Mouse (Mus musculus) cerebellum, adult 11-12 months (tissue): Measurements from ENCODE around the gene Plekhg6.

ENCODE experiments used
- DNase-seq: peaks from one replicate; pipeline ENCODE4 v3.0.0; 2022

The Plekhg6 gene

DNA sequence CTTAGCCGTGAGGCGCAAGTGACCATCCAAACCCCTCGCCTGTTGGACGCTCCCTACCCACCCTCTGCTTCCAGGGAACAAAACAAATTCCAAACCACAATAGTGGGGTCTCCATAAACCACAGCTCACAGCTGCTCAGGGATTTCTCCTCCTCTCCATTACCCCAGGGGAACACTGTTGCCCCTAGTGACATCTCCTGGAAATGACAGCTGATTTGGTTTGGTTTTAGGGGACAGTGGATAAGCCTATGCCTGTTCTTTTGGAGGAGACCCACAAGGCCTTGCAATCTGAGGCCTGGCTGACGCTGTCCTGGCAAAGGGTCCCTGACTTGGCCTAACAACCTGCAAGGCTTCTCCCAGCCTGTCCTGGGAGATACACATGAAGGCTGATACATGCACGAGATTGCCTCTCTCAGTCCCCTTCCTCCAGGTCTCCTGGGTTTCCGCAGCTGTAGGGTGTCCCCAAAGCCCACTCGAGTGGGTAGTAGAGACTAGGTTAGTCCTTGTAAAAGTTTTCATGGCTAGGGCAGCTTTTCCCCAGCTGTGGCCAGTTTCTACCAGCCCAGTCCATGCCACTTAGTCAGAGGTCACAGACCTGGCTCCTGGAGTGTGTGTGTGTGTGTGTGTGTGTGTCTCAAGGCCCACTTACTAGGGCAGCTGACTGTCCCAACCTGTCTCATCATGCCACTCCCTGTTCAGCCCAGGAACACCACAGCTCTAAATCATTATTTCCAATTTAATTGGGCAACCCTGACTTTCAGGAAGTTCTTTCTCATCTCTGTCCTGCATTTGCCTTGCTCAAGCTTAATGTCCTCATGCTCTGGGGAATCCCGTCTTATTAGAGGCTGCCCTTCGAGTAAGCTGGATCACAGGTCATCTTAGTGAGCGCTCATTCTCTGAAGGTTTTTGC lies 4.7 kb upstream of the Plekhg6 start:
- DNase-seq = no peak

DNA sequence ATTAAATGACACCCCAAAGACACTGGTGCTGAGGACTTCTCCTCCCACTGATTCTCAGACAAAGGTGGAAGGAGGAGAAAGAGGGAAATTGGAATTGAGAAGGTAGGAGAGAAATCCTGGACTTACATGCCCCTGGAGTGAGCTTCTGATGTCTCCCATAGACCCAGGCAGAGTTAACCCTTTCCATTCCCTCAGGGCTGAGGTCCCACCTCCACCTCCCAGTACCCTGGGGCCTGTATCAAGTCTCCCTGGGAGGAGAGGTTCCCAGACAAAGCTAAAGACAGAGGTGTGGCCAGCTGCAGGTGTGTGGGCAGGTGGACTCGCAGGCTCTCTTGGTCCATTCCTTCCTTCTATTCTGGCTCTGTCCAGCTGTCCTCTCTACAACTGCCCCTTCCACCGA lies 1.4 kb upstream of the Plekhg6 start:
- no peak for DNase-seq

- DNase-seq = no peak
These were observed 812 bp downstream of the Plekhg6 start for GRCm38 (mm10) chr6:125379781-125380180.

GRCm38 (mm10) chr6:125378621-125379020 lies 2.0 kb downstream of the Plekhg6 start:
- DNase-seq = no peak

DNA sequence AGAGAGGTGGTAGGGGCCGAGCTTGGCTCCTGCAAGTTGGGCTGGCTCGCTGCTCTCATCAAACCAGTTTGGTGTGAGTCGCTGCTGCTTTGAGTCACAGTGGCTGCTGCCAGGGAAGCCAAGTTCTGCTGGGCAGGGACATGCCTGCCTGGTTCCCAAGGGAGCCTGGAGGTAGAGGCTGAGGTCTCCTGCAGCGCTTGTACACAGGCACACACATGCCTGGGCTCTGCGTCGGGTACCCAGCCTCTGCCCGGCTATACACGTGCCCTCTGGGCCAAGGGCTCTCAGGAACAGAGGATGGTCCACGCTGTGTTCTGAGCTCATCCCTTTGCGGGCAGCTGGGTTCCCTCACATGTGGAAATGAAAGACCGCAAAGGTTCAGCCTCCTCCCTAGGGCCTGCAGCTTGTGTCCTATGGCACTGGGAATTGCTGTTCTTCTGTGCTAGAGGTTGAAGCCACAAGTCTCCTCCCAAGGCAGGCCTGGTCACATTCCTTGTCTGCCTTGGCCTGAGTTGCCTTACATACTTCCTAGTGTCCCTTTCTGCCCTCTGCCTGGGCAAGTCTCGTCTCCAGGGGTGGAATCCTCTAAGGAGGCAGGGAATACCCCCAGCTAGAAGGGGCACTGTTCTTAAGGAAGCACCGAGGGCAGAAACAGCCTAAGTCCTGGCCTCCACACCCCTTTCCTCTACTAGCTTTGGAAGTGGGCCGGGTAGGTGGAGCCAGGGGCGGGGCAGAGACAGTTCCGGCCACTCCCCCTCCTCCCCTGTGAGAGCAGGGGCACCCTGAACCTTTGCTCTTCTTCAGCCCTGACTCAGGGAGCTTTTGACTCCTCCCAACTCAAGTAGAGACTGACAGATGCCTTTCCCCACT lies 2.8 kb downstream of the Plekhg6 start:
- no peak for DNase-seq

DNA sequence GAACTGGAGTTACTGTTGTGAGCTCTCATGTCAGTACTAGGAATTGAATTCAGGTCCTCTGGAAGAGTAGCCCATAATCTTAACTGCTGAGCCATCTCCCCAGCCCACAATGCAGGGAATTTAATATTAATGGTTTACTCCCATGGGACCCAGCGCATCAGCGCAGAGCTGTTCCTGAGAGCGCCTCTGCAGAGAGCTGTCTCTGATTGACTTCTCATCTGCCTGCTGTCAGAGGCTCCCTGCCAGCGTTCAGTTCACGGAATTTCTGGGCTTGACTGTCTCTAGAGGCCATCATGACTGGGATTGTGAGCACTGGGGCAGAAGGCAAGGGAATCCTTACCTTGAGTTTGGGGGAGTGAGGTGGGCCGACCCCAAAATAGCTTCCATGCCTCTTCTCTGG lies 3.6 kb downstream of the Plekhg6 start:
- no peak for DNase-seq

DNA sequence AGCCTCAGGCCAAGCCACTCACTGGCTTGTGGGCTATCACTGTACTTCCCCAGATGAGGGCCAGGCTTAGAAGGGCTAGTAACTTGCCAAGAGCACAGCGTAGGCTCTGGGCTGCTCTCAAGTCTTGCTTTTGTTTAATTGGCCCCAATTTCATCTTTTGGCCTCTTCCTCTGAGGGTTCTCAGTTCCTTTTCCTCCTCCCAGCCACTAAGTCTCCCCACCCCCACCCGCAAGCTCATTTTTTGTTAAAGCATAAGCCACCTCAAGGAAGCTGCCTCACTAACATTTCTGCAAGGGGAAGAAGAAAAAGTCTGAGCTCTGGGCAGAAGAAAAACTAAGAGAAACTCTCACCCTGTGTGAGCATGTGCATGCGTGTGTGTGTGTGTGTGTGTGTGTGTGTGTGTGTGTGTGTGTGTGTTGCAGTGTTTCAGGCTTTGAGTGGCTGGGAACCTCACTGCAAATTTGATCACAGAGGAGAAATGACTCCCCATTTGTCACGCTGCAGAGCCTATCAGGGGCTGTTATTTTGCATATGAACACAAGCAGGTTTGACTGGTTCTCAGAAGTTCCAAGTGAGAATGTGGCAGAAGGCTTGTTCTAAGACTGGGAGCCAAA lies 12.7 kb downstream of the Plekhg6 start:
- no peak for DNase-seq

DNA sequence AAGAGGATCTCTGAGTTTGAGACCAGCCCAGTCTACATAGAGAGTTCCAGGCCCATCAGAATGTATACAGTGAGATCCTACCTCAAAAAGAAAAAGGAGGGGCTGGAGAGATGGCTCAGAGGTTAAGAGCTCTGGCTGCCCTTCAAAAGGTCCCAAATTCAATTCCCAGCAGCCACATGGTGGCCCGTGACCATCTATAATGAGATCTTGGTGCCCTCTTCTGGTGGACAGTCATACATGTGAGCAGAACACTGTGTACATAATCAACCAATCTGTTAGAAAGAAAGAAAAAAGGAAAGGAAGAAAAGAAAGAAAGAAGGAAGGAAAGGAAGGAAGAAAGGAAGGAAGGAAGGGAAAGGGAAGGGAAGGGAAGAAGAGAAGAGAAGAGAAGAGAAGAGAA lies 14.5 kb downstream of the Plekhg6 start:
- DNase-seq = no peak

DNA sequence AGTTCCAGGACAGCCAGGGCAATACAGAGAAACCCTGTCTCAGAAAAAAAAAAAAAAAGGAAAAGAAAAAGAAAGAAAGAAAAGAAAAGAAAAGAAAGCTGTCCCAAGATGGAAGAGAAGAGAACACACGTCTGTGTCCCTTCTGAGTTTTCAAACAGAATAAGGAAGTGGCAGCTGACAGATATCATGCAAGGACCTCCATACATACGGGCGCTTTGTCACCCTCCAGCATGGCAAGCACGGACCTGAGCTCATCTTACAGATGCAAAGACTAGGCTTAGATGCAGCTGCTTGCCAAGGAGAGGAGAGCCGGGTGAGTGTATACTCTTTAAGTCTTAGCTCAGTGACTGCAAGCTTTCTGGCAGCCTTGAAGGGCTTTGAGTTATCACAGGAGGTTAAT lies 15.1 kb downstream of the Plekhg6 start:
- no peak for DNase-seq

- DNase-seq = no peak
These were observed 16.1 kb downstream of the Plekhg6 start for GRCm38 (mm10) chr6:125364448-125364847.

DNA sequence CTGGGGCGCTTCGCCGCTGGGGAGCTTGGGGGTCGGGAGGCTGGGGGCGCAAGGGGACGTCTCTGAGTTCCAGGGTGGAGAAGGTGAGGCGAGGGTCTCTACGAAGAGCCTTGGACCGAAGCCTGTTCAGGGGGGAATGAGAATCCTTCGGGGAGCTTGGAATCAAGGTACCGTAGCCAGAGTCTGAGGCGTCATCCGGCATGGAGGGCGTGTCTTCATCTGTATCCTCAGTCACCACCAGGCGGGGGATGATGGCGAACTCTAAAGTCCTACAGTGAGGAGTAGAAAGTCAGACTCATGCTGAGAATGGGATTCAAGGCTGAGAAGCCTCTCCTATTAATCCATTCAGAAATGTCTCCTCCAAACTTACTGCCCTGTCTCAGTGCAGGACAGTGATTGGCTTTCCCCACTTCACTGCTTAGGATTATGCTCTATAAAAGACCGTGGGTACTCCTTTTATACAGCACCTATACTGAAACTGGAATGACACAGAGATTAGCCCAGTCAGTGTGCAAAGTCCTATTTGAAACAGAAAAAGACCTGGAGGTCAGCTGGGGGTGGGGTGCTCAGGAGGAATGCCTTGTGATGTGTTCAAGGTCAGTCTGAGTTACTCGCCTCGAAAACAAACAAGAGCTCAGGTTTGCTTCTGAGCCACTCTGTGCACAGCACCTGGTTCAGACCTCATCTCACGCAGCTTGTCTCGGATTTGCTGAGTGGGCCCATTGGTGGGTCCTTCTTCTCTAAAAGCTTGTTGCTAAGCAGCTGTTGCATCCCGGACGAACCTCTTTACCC lies 16.9 kb downstream of the Plekhg6 start:
- DNase-seq = no peak

- no peak for DNase-seq
These were observed 17.6 kb downstream of the Plekhg6 start for GRCm38 (mm10) chr6:125363021-125363420.

GRCm38 (mm10) chr6:125361467-125362291 lies 18.9 kb downstream of the Plekhg6 start:
- DNase-seq = no peak

- no peak for DNase-seq
These were observed 19.7 kb downstream of the Plekhg6 start for GRCm38 (mm10) chr6:125360846-125361245.

DNA sequence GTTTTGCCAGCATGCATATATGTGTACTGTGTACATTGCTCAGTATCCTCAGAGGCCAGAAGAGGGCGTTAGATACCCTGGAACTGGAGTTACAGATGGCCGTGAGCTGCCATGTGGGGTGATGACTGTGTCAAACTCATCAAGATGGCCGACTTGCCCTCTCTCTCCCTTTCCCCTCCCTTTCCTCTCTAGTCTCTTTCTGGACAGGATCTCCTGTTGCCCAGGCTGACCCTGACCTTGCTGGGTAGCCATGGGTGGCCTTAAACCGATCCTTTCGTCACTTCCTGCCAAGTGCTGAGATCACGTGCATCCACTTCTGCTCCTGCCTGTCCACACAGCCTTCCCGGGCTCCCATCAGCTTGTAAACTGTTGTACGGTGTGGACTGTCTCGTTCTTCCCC lies 20.6 kb downstream of the Plekhg6 start:
- DNase-seq = no peak

- no peak for DNase-seq
These were observed 23.3 kb downstream of the Plekhg6 start for GRCm38 (mm10) chr6:125357334-125357733.

DNA sequence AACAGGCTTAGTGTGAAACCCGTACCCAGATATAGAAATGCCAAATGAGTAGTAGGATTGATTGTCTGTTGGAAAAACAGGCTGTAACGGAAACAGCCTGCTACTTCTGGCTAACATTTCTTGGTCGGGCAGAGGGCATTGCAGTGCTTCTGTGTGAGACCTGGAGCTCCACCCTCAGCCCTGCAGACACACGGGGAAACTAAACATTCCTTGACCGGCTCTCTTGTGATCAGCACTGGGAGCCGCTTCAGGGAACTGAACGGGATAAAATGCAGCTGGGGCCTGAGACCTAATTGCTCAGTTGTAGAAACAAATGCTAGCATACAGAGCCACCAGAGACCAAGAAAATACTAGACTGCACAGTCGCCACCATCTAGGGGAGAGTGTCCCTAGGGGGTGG lies 24.3 kb downstream of the Plekhg6 start:
- DNase-seq = no peak

GRCm38 (mm10) chr6:125355197-125355741 lies 25.3 kb downstream of the Plekhg6 start:
- no peak for DNase-seq

DNA sequence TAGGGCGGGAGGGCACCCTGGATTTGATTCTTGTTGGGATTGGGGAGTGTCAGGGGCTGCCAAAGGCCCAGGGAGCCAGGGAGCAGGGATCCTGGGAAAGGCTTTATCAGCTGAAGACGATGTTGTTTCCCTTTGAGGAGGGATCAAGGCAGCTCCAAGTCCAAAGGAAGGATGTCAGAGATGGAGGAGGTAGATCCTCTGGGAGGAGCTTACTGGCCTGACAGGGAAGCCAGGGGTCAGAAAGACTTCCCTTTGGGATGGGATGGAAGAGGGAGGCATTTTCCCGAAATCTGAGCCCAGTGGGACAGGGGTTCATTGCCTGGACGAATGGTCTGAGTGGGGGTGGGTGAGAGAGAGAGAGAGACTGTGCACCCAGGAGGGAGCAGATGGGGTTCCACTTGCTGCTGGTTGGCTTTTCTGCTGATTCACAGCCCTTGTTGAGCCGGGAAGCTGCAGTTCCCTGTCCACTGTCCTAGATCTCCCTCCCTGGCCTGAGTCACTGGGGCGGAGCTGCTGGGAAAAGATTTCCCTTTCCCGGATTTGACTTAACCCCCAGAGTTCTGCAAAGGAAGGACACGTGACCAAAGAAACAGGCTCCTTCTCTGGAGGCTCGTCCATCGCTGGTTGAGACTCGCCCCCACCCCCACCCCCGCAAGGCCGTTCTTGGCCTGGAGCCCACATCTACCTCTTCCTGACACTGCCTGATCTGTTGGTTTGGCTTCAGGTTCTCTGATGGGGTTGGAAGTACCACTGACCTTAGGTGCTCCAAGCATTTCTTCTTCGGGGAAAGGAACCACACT lies 26.0 kb downstream of the Plekhg6 start:
- no peak for DNase-seq

GRCm38 (mm10) chr6:125353655-125354054 lies 26.9 kb downstream of the Plekhg6 start:
- no peak for DNase-seq

DNA sequence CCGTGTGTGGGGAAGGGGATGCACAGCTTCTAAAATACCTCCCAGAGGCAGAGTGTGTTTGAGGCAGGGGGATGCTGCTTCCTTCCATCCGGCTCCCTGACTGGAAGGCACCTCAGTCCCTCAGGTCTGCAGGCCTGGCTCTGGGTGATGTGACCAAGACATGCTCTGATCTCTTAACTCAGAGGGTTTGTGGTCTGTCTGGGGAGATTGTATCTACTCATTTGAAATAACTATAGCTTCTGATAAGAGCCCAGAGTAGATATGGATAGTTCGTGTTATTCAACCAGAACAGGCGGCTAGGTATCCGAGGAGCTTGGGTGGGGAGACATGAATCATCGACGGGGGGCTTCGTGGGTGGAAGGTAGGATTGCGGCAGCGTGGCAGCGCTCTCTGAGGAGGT lies 27.4 kb downstream of the Plekhg6 start:
- no peak for DNase-seq
